Mouse (Mus musculus): ENCODE data around the gene Slc25a29. TPM values are rescaled to one million over a fixed set of nuclear protein-coding genes. Genes with fewer than 3 reads are reported as not detected.

The Slc25a29 gene
- polyA plus RNA-seq, 1 experiment from 2014 or later, result 8.4 TPM

DNA sequence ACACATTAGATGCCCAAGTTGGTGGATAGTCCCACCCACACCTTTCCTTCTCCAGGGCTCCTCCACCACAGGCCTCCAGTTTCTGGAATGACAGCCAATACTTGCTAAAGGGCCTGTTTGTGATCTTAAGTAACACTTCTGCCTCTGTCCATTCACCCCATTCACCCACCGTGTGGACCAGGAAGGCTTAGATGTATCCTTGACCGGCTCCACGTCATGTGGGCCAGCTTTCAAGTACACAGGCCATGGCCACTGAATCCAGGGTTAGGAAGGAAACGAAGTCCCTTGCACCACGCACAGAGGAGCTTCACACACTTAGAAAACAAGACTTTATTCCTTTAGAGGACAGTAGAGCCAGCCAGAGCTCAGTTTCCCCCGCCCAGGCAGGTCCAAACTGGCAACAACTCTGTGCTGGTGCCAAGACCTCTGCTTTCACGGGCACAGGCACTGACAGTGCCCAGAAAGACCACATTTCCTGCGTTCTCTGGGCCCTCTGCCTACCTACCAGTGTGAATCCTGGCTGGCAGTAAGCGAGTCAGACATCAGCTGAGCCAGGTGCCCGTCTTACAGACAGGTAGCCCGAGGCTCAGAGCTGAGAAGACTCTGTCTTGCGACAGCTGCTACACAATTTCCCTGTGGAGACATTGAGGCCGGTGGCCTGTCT is 10.0 kb downstream of the Slc25a29 start:
- H3K27me3 ChIP-seq (ENCODE audit: control insufficient read depth, insufficient read depth, low read length), result no peaks in the 10 kb centered on the region
- no peak overlapping the region for H3K9ac ChIP-seq (replicated peaks; ENCODE audit: low read depth, low read length)
- H3K4me1 ChIP-seq (ENCODE audit: control insufficient read depth, insufficient read depth, low read length), result no peaks in the 10 kb centered on the region
- 91% methylated on average over 13 of the region's 13 CpGs for WGBS
- H3K4me2 ChIP-seq (replicated peaks; ENCODE audit: low read depth, low read length), result no peak overlapping the region
- no peaks in the 10 kb centered on the region for H3K9me3 ChIP-seq (ENCODE audit: control insufficient read depth, low read depth, low read length)
- no peak overlapping the region for H3K4me3 ChIP-seq (ENCODE audit: low read depth, low read length)
- no peak overlapping the region for H3K27ac ChIP-seq (ENCODE audit: low read length)
- H3K36me3 ChIP-seq (ENCODE audit: control insufficient read depth, insufficient read depth, low read length), result peaks cover 3% of the 10 kb centered on the region; the same call in 1 of the 2 replicates
- ATAC-seq (ENCODE audit: insufficient number of reproducible peaks, insufficient read depth, low FRiP score, low read depth), result no peak

DNA sequence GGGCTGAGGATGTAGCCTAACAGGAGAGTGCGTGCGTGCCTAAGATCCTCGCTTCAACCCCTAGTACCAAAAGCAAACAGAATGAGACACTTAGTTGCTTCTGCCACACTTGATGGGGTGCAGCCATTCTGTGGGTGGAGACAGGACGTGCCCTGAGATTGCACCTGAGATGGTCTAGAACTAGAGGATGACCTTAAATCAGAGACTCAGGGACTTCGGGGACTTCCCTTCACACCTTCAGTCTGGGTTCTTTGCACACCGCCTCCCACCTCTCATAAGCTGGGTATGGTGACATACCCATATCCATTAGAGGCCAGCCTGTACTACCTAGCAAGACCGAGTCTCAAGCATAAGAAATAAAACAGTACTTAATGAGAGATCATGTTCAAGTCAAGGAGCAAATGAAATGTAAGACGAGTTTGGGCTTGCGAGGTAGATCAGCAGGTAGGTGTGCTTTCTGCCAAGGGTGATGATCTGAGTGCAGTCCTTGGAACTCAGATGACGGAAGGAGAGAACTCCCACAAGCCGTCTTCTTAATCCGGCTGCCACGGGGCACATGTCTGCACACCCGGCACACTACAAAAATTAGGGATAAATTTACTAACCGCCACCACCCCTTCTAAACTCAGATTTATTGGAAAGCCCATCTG is 11.3 kb downstream of the Slc25a29 start:
- Histone ChIP-seq H3K4me2 (replicated peaks; ENCODE audit: low read depth, low read length) (no peak overlapping the region), H3K4me1 (ENCODE audit: control insufficient read depth, insufficient read depth, low read length) (no peaks in the 10 kb centered on the region), H3K9me3 (ENCODE audit: control insufficient read depth, low read depth, low read length) (no peaks in the 10 kb centered on the region), H3K27ac (ENCODE audit: low read length) (no peak overlapping the region), H3K9ac (replicated peaks; ENCODE audit: low read depth, low read length) (no peak overlapping the region), H3K4me3 (ENCODE audit: low read depth, low read length) (no peak overlapping the region), H3K27me3 (ENCODE audit: control insufficient read depth, insufficient read depth, low read length) (no peaks in the 10 kb centered on the region), H3K36me3 (ENCODE audit: control insufficient read depth, insufficient read depth, low read length) (peaks cover 3% of the 10 kb centered on the region)
- 85% methylated on average over 15 of the region's 15 CpGs for WGBS
- ATAC-seq (ENCODE audit: insufficient number of reproducible peaks, insufficient read depth, low FRiP score, low read depth), result no peak

DNA sequence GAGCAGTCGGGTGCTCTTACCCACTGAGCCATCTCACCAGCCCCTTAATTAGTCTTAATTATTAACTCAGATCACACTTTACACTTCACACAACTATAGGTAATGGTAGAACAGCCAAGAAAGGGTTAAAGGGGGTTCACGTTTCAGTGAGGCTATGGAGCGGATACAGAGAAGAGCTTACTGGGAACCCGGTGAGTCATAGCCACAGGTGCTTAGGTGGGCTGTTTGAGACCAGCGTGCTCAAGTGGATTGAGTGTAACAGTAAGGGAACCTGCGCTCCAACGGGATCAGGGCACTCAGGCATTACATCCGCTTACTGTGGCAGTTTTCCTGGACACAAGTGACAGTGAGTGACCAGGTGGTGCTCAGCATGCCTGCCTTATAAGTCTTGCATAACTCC is 12.6 kb downstream of the Slc25a29 start:
- no peak overlapping the region for H3K9ac ChIP-seq (replicated peaks; ENCODE audit: low read depth, low read length)
- H3K36me3 ChIP-seq (ENCODE audit: control insufficient read depth, insufficient read depth, low read length), result peaks cover 3% of the 10 kb centered on the region
- 55% methylated on average over 8 of the region's 8 CpGs for WGBS
- H3K27ac ChIP-seq (ENCODE audit: low read length), result no peak overlapping the region
- no peaks in the 10 kb centered on the region for H3K27me3 ChIP-seq (ENCODE audit: control insufficient read depth, insufficient read depth, low read length)
- H3K4me1 ChIP-seq (ENCODE audit: control insufficient read depth, insufficient read depth, low read length), result no peaks in the 10 kb centered on the region
- H3K4me2 ChIP-seq (replicated peaks; ENCODE audit: low read depth, low read length), result no peak overlapping the region
- ATAC-seq (ENCODE audit: insufficient number of reproducible peaks, insufficient read depth, low FRiP score, low read depth), result no peak
- H3K4me3 ChIP-seq (ENCODE audit: low read depth, low read length), result no peak overlapping the region
- H3K9me3 ChIP-seq (ENCODE audit: control insufficient read depth, low read depth, low read length), result no peaks in the 10 kb centered on the region

DNA sequence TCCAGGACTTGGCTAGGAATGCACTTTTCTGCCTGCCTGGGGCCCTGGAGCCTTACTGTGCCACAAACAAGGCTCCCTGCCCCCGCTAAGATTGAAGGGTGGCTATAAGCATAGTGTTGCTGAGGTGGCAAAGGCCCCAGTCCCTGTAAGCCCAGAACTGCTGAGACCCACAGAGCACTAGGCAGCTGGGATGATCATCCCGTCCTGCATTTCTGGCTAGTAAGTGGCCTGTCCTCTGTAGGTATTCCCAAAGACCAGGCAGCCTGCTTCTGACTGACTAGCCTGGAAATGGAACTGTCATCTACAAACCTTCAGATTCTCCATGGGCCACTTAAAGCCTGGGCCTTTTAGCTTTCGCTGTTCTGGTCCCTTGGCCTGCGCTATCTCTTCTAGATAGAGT is 15.2 kb downstream of the Slc25a29 start:
- Histone ChIP-seq H3K9me3 (ENCODE audit: control insufficient read depth, low read depth, low read length) (no peaks in the 10 kb centered on the region), H3K36me3 (ENCODE audit: control insufficient read depth, insufficient read depth, low read length) (peaks cover under 1% of the 10 kb centered on the region), H3K27me3 (ENCODE audit: control insufficient read depth, insufficient read depth, low read length) (no peaks in the 10 kb centered on the region), H3K9ac (replicated peaks; ENCODE audit: low read depth, low read length) (no peak overlapping the region), H3K4me2 (replicated peaks; ENCODE audit: low read depth, low read length) (no peak overlapping the region), H3K27ac (ENCODE audit: low read length) (no peak overlapping the region), H3K4me3 (ENCODE audit: low read depth, low read length) (no peak overlapping the region), H3K4me1 (ENCODE audit: control insufficient read depth, insufficient read depth, low read length) (no peaks in the 10 kb centered on the region)
- ATAC-seq (ENCODE audit: insufficient number of reproducible peaks, insufficient read depth, low FRiP score, low read depth), result no peak
- 93% methylated on average over 4 of the region's 4 CpGs for WGBS

DNA sequence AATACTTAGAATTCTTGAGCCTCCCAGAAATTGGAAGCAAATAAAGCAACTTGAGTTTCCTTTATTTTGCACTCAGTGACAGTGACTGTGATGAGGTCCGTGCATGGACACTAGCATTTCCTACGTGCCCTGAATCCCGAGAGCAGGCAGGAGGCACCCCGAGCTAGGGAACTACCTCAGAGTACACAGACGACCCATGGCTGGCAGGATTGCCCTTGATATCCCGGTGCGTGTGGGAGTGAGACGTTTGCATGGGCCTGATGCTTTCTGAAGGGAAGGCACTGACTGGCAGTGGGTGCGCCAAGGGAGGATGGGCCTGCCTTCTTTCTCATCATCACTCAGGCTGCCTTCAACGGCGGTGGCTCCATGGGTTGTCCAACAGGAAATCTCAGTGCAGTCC is 19.1 kb downstream of the Slc25a29 start:
- WGBS, result 76% methylated on average over 11 of the region's 11 CpGs
- Histone ChIP-seq H3K27me3 (ENCODE audit: control insufficient read depth, insufficient read depth, low read length) (no peaks in the 10 kb centered on the region), H3K27ac (ENCODE audit: low read length) (no peak overlapping the region), H3K36me3 (ENCODE audit: control insufficient read depth, insufficient read depth, low read length) (peaks cover 15% of the 10 kb centered on the region), H3K4me1 (ENCODE audit: control insufficient read depth, insufficient read depth, low read length) (no peaks in the 10 kb centered on the region), H3K9me3 (ENCODE audit: control insufficient read depth, low read depth, low read length) (no peaks in the 10 kb centered on the region), H3K4me2 (replicated peaks; ENCODE audit: low read depth, low read length) (no peak overlapping the region), H3K9ac (replicated peaks; ENCODE audit: low read depth, low read length) (no peak overlapping the region), H3K4me3 (ENCODE audit: low read depth, low read length) (no peak overlapping the region)
- no peak for ATAC-seq (ENCODE audit: insufficient number of reproducible peaks, insufficient read depth, low FRiP score, low read depth)

DNA sequence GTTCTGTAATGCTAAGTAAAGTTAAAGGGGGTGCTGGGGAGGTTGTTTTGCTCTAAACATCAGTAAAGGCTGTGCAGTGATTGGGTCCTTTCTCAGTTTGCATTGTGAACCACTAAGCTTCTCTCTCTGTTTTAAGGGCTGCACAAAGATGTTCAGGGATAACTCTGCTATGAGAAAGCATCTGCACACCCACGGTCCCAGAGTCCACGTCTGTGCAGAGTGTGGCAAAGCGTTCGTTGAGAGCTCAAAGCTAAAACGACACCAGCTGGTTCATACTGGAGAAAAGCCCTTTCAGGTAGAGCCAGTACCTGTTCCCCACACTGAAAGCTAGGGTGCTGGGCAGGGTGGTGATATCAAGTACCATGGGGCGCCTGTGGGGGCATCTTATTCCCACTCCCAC is 21.2 kb downstream of the Slc25a29 start:
- Histone ChIP-seq H3K4me1 (ENCODE audit: control insufficient read depth, insufficient read depth, low read length) (no peaks in the 10 kb centered on the region), H3K27me3 (ENCODE audit: control insufficient read depth, insufficient read depth, low read length) (no peaks in the 10 kb centered on the region), H3K36me3 (ENCODE audit: control insufficient read depth, insufficient read depth, low read length) (peaks cover 15% of the 10 kb centered on the region; the same call in 1 of the 2 replicates), H3K4me3 (ENCODE audit: low read depth, low read length) (no peak overlapping the region), H3K27ac (ENCODE audit: low read length) (no peak overlapping the region), H3K4me2 (replicated peaks; ENCODE audit: low read depth, low read length) (no peak overlapping the region), H3K9ac (replicated peaks; ENCODE audit: low read depth, low read length) (no peak overlapping the region), H3K9me3 (ENCODE audit: control insufficient read depth, low read depth, low read length) (no peaks in the 10 kb centered on the region)
- 93% methylated on average over 6 of the region's 6 CpGs for WGBS
- no peak for ATAC-seq (ENCODE audit: insufficient number of reproducible peaks, insufficient read depth, low FRiP score, low read depth)

DNA sequence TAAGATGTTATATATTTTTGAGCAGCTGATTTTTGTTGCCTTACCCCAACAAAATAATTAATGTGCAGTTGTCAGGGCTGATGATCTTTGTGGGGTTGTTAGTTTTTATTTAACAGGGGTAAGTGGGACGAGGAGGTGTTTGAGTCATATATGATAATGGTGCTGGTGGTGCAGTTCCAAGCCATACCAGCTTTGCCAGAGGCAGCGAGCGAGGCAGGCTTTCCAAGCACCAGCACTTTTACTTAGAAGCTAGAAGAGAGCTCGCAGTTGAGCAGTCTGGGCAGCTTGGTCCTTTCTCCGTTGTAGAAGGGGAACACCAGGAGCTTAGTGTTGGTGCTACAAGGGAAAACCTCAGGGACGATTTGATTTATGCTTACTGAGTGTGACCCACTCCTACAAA is 23.2 kb downstream of the Slc25a29 start:
- Histone ChIP-seq H3K9me3 (ENCODE audit: control insufficient read depth, low read depth, low read length) (no peaks in the 10 kb centered on the region), H3K9ac (replicated peaks; ENCODE audit: low read depth, low read length) (no peak overlapping the region), H3K27ac (ENCODE audit: low read length) (no peak overlapping the region), H3K36me3 (ENCODE audit: control insufficient read depth, insufficient read depth, low read length) (peaks cover 20% of the 10 kb centered on the region; the same call in 1 of the 2 replicates), H3K4me1 (ENCODE audit: control insufficient read depth, insufficient read depth, low read length) (no peaks in the 10 kb centered on the region), H3K4me3 (ENCODE audit: low read depth, low read length) (no peak overlapping the region), H3K4me2 (replicated peaks; ENCODE audit: low read depth, low read length) (no peak overlapping the region), H3K27me3 (ENCODE audit: control insufficient read depth, insufficient read depth, low read length) (no peaks in the 10 kb centered on the region)
- 83% methylated on average over 6 of the region's 6 CpGs for WGBS
- no peak for ATAC-seq (ENCODE audit: insufficient number of reproducible peaks, insufficient read depth, low FRiP score, low read depth)

DNA sequence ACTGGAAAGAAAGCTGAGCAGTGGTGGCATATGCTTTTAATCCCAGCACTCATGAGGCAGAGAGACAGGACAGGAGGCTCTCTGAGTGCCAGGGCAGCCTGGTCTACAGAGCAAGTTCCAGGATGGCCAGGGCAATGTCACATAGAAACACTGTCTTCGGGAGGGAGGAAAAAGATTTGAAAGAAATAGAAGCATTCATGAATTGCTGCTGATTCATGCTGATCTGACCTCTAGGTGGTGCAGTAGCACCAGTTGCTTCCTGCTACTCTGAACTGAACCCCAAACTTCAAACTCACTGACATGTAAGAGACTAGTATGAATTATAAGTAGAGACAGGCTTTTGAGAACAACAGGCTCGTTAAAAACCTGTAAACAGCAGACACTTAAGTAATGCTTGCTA is 24.6 kb downstream of the Slc25a29 start:
- Histone ChIP-seq H3K27me3 (ENCODE audit: control insufficient read depth, insufficient read depth, low read length) (no peaks in the 10 kb centered on the region), H3K27ac (ENCODE audit: low read length) (no peak overlapping the region), H3K4me1 (ENCODE audit: control insufficient read depth, insufficient read depth, low read length) (no peaks in the 10 kb centered on the region), H3K9me3 (ENCODE audit: control insufficient read depth, low read depth, low read length) (no peaks in the 10 kb centered on the region), H3K36me3 (ENCODE audit: control insufficient read depth, insufficient read depth, low read length) (peaks cover 29% of the 10 kb centered on the region; the same call in 1 of the 2 replicates), H3K4me2 (replicated peaks; ENCODE audit: low read depth, low read length) (no peak overlapping the region), H3K9ac (replicated peaks; ENCODE audit: low read depth, low read length) (no peak overlapping the region), H3K4me3 (ENCODE audit: low read depth, low read length) (no peak overlapping the region)
- no peak for ATAC-seq (ENCODE audit: insufficient number of reproducible peaks, insufficient read depth, low FRiP score, low read depth)
- WGBS, result 43% methylated on average over 2 of the region's 2 CpGs
